Mouse (Mus musculus) testis, adult 2 months (tissue): ENCODE results near the gene Cox15.

Experiments used
- CTCF ChIP-seq: fragments of 200-500 bp; IDR thresholded peaks from 2 replicates; pipeline ENCODE4 v1.5.1; 2012; ENCODE audit warnings: low read depth, mild to moderate bottlenecking, inconsistent platforms, low read length, moderate library complexity; ENCODE audit not compliant: control insufficient read depth, insufficient read depth, insufficient replicate concordance
- POLR2A ChIP-seq: fragments of 200-500 bp; IDR thresholded peaks from 2 replicates; pipeline ENCODE4 v1.6.1; 2012; ENCODE audit warnings: low read depth, mild to moderate bottlenecking, inconsistent platforms, low read length, moderate library complexity; ENCODE audit not compliant: control insufficient read depth

DNA sequence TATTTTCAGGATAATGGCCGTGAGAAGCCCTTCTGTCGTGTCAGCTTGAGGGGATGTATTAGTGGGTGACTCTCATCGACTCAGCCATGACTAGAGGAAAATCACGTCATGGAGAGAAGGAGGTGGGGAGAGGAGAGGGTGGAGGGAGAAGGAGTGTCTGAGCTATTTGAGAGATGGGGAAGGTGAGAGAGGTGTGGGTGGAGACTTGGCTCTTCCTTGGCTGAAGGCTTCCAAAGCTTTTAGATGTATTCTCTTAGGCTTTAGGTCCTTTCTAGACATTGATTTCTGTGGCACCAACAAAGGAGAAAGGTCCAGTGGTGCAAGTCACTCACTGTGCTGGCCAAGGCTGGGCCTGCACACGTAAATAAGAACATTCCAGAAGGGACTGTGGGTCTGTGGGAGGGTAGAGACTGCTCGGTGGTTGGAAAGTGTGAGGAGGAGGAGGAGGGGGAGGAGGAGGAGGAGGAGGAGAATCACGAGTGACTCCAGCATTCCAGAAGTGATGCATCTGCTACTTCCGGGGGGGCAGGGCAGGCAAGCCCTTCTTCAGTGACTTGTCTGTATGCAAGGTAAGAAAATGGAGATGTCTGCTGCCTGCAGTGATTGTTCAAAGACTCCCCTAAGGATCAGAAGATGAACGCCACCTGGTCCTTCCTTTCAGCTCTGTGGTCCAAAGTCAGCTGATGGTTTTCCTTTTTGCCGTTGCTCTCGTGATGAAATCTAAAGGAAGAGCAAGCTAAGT is 53.6 kb downstream of the Cox15 start:
- TF ChIP-seq CTCF (no peak), POLR2A (no peak)
